Mouse (Mus musculus) forebrain, embryonic 13.5 days (tissue): Measurements from ENCODE around the gene Dlst. TPM values are rescaled to one million over a fixed set of nuclear protein-coding genes. Genes with fewer than 3 reads are reported as not detected.
A peak's percentile ranks its signal among the peaks of the same experiment; 100 is the strongest.

Experiments used
- ATAC-seq: fragments of 200-750 bp; cut with Nextera tagmentation; 2 replicates; pipeline ENCODE4 v1.8.0; 2017
- H3K27ac ChIP-seq: fragments of 300-500 bp; sonication (generic); 2 replicates; pipeline ENCODE4 v1.5.1; 2015; ENCODE audit warnings: inconsistent platforms, mild to moderate bottlenecking, moderate library complexity
- H3K27me3 ChIP-seq: fragments of 300-500 bp; sonication (generic); 2 replicates; pipeline ENCODE4 v1.6.1; 2015; ENCODE audit warnings: mild to moderate bottlenecking, inconsistent platforms
- H3K36me3 ChIP-seq: fragments of 300-500 bp; sonication (generic); 2 replicates; pipeline ENCODE4 v1.6.1; 2015; ENCODE audit warnings: mild to moderate bottlenecking, inconsistent platforms; ENCODE audit not compliant: poor library complexity, severe bottlenecking
- H3K4me1 ChIP-seq: fragments of 300-500 bp; sonication (generic); 2 replicates; pipeline ENCODE4 v1.6.1; 2015; ENCODE audit warnings: inconsistent platforms
- H3K4me2 ChIP-seq: fragments of 300-500 bp; sonication (generic); 2 replicates; pipeline ENCODE4 v1.6.1; 2015; ENCODE audit warnings: inconsistent platforms, mild to moderate bottlenecking, moderate library complexity
- H3K4me3 ChIP-seq: fragments of 300-500 bp; sonication (generic); 2 replicates; pipeline ENCODE4 v1.5.1; 2015; ENCODE audit warnings: mild to moderate bottlenecking, inconsistent platforms
- H3K9ac ChIP-seq: fragments of 300-500 bp; sonication (generic); 2 replicates; pipeline ENCODE4 v1.6.1; 2015; ENCODE audit warnings: mild to moderate bottlenecking, inconsistent platforms
- H3K9me3 ChIP-seq: fragments of 300-500 bp; sonication (generic); replicated peaks from 2 replicates; pipeline ENCODE4 v1.6.1; 2016; ENCODE audit warnings: inconsistent platforms
- WGBS: fragments of 180-500 bp; shearing (Covaris S2); methylation state at CpG from one replicate; pipeline ENCODE4 v1.1.7; 2015; 5-methylcytosine and 5-hydroxymethylcytosine counted together
- polyA plus RNA-seq: library from polyadenylated mRNA; unstranded; fragments of >200 nt; fragmentation: Nextera tagmentation; extraction: Ambion mirVana; gene quantifications from 2 replicates; pipeline ENCODE4 v1.2.1, GENCODE M21; 2015

Dlst gene
- polyA plus RNA-seq, 1 experiment from 2014 or later = 94.2 TPM

DNA sequence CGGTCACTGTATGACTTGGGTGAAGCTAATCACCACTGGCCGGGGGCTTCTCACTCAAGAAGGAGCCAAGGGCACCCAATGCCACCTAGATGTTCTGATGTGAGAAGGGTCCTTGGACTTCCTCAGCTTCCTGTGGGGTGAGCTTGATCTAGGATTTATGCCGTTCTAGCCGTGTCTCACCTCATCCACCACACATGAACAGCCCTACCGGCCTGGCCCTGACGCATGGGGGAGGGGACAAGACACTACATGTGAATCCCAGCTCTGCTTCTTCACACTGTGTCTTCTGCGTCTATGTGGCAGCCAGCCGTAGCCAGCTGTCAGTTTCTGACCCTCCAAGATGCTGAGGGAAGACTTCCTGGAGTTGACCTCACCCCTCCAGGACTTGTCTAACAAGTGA lies 48.2 kb downstream of the Dlst start:
- no peak overlapping the region for H3K27ac ChIP-seq
- H3K4me1 ChIP-seq = no peaks in the 10 kb centered on the region
- no peak overlapping the region for H3K4me3 ChIP-seq
- H3K36me3 ChIP-seq = no peaks in the 10 kb centered on the region
- no peaks in the 10 kb centered on the region for H3K27me3 ChIP-seq
- 94% methylated on average over 8 of the region's 8 CpGs for WGBS
- ATAC-seq = no peak
- no peaks in the 10 kb centered on the region for H3K9me3 ChIP-seq
- no peak overlapping the region for H3K4me2 ChIP-seq
- H3K9ac ChIP-seq = no peak overlapping the region

DNA sequence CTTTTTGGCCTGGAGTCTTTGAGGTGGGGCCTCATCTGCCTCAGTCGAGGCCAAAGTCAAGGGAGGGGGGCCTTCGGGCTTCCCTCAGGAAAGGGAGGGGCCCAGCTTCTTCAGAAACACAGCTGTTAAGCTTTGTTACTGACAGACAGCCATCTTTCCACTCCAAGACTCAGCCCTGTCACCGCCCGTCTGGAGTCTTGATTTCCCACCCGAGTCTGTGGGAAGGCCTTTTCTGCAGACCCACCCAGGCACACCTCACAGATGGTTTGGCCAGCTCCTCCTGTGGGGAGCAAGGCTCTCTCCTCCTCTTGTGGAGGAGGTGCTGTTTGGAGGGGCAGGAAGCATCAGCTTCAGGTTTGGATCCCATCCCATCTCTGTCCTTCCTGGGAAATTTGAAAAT lies 49.0 kb downstream of the Dlst start:
- no peak overlapping the region for H3K4me2 ChIP-seq
- H3K27me3 ChIP-seq = no peaks in the 10 kb centered on the region
- H3K9me3 ChIP-seq = no peaks in the 10 kb centered on the region
- no peak overlapping the region for H3K27ac ChIP-seq
- H3K4me1 ChIP-seq = no peaks in the 10 kb centered on the region
- 77% methylated on average over 5 of the region's 5 CpGs for WGBS
- no peak for ATAC-seq
- no peaks in the 10 kb centered on the region for H3K36me3 ChIP-seq
- H3K9ac ChIP-seq = no peak overlapping the region
- no peak overlapping the region for H3K4me3 ChIP-seq

DNA sequence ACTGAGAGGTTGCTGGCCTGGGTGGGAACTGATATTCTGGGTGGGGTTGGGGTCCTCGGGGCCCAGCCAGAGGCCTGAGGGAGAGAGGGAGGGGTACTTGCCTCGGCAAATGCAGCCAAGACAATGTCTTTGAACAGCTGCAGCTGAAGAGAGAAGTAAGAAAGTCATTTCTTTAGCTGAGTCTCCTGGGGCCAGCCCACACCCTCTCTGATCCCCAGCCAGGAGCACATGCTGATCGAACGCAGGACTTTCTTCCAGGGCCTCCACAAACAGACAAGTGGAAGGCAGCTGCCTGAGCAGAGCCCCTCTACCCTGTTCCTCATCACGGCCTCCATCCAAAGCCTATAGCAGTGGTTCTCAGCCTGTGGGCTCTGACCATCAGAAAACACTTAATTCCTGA lies 54.4 kb downstream of the Dlst start:
- Histone ChIP-seq H3K27me3 (no peaks in the 10 kb centered on the region), H3K4me3 (no peak overlapping the region), H3K4me2 (no peak overlapping the region), H3K9ac (no peak overlapping the region), H3K9me3 (no peaks in the 10 kb centered on the region), H3K4me1 (peaks cover 10% of the 10 kb centered on the region), H3K36me3 (peaks cover 5% of the 10 kb centered on the region; the same call in 1 of the 2 replicates), H3K27ac (no peak overlapping the region)
- ATAC-seq = no peak
- WGBS = 82% methylated on average over 5 of the region's 5 CpGs

DNA sequence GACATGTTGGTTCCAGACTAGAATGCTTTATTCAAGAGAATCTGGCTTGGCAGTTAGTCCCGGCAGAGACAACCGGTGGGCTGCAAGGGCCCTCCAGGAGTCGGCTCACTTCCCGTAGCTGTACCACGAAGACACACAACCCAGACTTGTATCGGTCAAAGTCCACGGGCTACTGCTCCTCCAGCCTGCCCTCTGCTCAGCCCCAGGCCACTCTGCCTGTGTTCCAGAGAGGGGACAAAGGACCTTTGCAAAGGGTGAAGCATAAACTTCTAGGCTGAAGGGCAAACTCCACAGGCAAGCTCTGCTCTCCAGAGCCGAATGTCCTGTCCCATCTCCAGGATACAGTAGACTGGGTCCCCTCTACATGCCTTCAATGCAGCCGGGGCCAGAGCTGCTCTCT lies 56.0 kb downstream of the Dlst start:
- no peak overlapping the region for H3K4me3 ChIP-seq
- no peaks in the 10 kb centered on the region for H3K9me3 ChIP-seq
- WGBS = 90% methylated on average over 9 of the region's 9 CpGs
- ATAC-seq = no peak
- H3K27me3 ChIP-seq = no peaks in the 10 kb centered on the region
- H3K9ac ChIP-seq = no peak overlapping the region
- no peak overlapping the region for H3K27ac ChIP-seq
- H3K4me1 ChIP-seq = peaks cover 10% of the 10 kb centered on the region
- H3K4me2 ChIP-seq = no peak overlapping the region
- H3K36me3 ChIP-seq = peaks cover 5% of the 10 kb centered on the region; the same call in 1 of the 2 replicates

DNA sequence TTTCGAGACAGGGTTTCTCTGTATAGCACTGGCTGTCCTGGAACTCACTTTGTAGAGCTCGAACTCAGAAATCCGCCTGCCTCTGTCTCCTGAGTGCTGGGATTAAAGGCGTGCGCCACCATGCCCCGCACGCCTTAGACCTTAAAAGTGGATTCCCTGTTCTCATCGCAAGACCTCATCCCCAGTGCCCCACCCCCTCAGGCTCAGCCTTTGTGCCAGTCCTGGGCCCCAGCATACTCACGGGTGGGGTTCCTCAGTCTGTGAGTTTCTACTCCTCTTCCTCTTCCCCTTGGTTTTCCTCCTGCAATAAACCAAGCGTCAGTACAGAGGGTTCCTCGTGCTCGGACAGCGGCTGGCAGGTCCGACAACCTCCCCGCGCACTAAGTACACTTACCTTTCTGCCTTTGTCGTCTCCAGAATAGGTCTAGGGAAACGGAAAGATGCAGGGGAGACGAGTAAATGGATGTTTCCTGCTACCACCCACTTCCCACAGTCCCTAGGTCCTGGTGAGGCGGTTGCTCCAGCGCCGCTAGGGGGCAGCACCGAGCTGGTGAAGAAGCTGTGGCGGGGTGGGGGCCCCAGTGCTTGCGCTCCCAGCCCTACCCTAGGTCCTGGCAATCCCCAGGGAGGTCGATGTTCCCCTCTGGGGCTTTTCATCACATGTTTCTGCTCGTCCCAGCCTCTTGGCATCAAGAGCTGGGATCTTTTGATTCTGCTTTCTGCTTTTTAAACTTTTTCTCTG lies 58.7 kb downstream of the Dlst start:
- H3K36me3 ChIP-seq = peaks cover 5% of the 10 kb centered on the region; the same call in 1 of the 2 replicates
- peak overlapping the region; percentile 27 for H3K4me3 ChIP-seq
- no peaks in the 10 kb centered on the region for H3K27me3 ChIP-seq
- H3K9ac ChIP-seq = peak overlapping the region; percentile 50
- peak; percentile 90 for ATAC-seq
- H3K9me3 ChIP-seq = no peaks in the 10 kb centered on the region
- WGBS = 20% methylated on average over 27 of the region's 27 CpGs
- H3K4me2 ChIP-seq = peak overlapping the region; percentile 43
- H3K4me1 ChIP-seq = peaks cover 18% of the 10 kb centered on the region
- no peak overlapping the region for H3K27ac ChIP-seq

DNA sequence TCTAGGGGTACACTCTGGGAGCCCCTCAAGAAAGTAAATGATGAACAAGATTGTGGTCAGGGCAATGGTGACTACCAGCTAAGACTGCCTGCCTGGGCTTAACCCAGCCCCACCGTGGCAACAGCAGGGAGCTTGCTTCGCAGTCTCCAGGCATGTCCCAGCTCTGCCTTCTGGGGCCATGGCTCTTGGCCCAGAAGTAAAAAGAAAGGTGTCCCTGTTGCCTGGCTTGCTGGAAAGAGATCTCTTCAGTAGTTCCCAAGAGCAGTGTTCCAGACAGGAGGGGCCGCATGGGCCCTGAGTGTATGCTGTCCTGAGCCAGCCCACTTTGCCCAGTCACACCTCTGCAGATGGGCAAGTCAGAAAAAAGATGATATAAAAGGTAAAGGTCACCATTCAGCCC lies 59.2 kb downstream of the Dlst start:
- Histone ChIP-seq H3K4me2 (peak overlapping the region; percentile 43; the same call in 1 of the 2 replicates), H3K36me3 (peaks cover 5% of the 10 kb centered on the region; the same call in 1 of the 2 replicates), H3K4me1 (peaks cover 24% of the 10 kb centered on the region), H3K4me3 (no peak overlapping the region), H3K9ac (0 out of 2 replicates have a peak overlapping the region, but pooled peaks have one; percentile 50), H3K9me3 (no peaks in the 10 kb centered on the region), H3K27ac (no peak overlapping the region), H3K27me3 (no peaks in the 10 kb centered on the region)
- 57% methylated on average over 3 of the region's 3 CpGs for WGBS
- ATAC-seq = no peak

DNA sequence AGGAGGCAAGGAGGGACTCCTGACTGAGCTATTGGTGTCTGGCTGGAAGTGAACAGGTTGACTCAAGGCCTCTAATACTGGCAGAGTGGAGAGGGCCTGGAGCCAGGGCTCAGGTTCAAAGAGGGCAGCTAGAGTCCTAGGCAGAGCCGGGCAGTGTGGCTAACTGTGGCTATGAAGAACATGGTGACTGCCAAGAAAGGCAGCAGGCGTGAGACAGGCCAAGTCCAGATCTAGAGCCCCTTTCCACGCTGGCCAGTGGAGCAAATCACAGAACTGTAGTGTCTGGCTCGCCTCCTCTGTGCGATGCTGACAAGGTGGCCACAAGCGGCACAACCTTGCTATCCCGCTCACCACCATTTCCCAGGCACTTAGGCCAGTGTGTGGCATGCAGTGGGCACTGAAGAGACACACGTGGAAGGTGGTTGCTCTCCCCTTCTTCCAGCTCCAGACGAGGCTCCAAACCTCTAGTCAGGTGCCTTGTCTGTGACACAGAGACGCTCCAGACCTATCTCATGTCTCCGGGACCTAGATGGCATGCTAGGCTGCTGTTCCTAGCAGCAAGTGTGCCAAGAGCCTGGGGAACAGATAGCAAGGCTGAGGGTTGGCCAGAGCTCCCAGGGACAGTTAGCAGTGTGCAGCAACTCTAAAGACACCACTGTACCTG lies 59.8 kb downstream of the Dlst start:
- ATAC-seq = no peak
- peaks cover 5% of the 10 kb centered on the region; the same call in 1 of the 2 replicates for H3K36me3 ChIP-seq
- 82% methylated on average over 11 of the region's 11 CpGs for WGBS
- H3K27me3 ChIP-seq = no peaks in the 10 kb centered on the region
- no peak overlapping the region for H3K4me2 ChIP-seq
- peaks cover 29% of the 10 kb centered on the region for H3K4me1 ChIP-seq
- H3K9ac ChIP-seq = no peak overlapping the region
- H3K9me3 ChIP-seq = no peaks in the 10 kb centered on the region
- no peak overlapping the region for H3K4me3 ChIP-seq
- no peak overlapping the region for H3K27ac ChIP-seq

DNA sequence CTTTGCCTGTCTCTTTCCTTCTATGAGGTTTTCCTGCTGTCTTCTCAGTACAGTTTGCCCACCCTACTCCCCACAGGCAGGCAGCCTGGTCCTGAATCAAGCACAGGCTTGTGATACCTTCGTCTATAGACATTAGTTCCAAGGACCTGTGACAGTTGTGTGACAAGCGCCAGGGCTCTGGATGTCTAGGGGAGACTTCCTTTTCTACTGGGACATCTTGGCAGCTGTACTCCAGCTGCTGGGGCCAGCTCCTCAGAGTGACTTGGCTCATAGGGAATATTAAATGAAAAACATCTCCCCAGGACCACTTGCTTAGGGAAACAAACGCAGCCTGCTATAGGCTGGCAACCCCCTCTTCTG lies 60.3 kb downstream of the Dlst start:
- no peak overlapping the region for H3K27ac ChIP-seq
- H3K9ac ChIP-seq = no peak overlapping the region
- 80% methylated on average over 3 of the region's 3 CpGs for WGBS
- H3K9me3 ChIP-seq = no peaks in the 10 kb centered on the region
- no peak overlapping the region for H3K4me2 ChIP-seq
- H3K4me1 ChIP-seq = peaks cover 34% of the 10 kb centered on the region
- no peak for ATAC-seq
- no peaks in the 10 kb centered on the region for H3K27me3 ChIP-seq
- H3K4me3 ChIP-seq = no peak overlapping the region
- peaks cover 5% of the 10 kb centered on the region; the same call in 1 of the 2 replicates for H3K36me3 ChIP-seq

DNA sequence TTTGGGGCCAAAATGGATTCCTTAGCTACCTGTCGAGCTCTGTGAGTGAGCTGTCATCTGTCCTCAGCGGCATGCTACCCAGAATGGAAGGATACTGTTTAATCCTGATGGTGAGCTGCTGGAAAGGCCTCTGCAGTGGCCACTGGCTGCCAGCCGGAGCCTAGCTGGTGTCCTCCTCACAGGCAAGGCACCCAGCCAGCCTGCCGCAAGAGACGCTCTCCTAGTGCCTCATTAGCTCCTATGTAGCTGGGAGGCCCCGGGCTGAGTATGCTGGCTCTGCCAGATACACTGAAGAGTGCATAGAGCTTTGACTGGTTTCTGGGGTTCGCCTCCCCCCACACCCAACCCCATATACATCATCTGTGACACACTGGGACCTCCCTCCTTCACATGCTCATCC lies 63.4 kb downstream of the Dlst start:
- Histone ChIP-seq H3K27ac (no peak overlapping the region), H3K27me3 (peaks cover 9% of the 10 kb centered on the region; the same call in 1 of the 2 replicates), H3K36me3 (no peaks in the 10 kb centered on the region), H3K4me2 (0 out of 2 replicates have a peak overlapping the region, but pooled peaks have one; percentile 64), H3K9me3 (no peaks in the 10 kb centered on the region), H3K9ac (no peak overlapping the region), H3K4me3 (no peak overlapping the region), H3K4me1 (peaks cover 53% of the 10 kb centered on the region)
- ATAC-seq = no peak
- 58% methylated on average over 7 of the region's 7 CpGs for WGBS

DNA sequence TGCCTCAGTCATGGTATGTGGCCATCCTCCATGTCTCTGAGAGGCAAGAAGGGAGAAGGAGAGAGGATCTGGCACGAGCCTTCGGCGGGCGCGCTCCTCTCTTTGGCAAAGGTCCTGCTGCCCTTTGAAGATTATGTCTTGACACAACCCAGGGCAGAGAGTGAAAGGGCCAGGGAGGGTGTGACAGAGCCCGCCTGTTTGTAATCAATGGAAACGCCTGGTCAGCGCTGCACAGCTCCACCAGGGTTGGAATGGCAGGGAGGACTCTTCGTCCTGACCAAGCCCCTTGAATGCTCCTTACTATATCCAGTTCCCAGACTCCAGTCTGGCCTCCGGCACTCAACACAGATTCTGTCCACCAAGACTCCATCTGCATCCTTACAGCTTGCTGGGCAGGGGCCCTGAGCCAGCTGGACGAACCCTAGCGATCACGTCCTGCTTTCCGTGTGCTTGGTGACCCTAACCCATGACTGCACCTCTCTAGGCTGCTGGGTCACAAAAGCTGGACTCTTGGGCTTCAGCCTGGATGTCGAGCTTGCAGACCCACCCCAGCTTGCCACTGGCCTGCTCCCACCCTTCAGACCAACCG lies 64.5 kb downstream of the Dlst start:
- H3K4me1 ChIP-seq = peaks cover 43% of the 10 kb centered on the region
- H3K9me3 ChIP-seq = no peaks in the 10 kb centered on the region
- no peak for ATAC-seq
- H3K27ac ChIP-seq = peak overlapping the region; percentile 73
- H3K36me3 ChIP-seq = no peaks in the 10 kb centered on the region
- 42% methylated on average over 16 of the region's 16 CpGs for WGBS
- H3K9ac ChIP-seq = peak overlapping the region; percentile 58
- peak overlapping the region; percentile 64 for H3K4me2 ChIP-seq
- peak overlapping the region; percentile 33 for H3K4me3 ChIP-seq
- peaks cover 13% of the 10 kb centered on the region; the same call in 1 of the 2 replicates for H3K27me3 ChIP-seq

DNA sequence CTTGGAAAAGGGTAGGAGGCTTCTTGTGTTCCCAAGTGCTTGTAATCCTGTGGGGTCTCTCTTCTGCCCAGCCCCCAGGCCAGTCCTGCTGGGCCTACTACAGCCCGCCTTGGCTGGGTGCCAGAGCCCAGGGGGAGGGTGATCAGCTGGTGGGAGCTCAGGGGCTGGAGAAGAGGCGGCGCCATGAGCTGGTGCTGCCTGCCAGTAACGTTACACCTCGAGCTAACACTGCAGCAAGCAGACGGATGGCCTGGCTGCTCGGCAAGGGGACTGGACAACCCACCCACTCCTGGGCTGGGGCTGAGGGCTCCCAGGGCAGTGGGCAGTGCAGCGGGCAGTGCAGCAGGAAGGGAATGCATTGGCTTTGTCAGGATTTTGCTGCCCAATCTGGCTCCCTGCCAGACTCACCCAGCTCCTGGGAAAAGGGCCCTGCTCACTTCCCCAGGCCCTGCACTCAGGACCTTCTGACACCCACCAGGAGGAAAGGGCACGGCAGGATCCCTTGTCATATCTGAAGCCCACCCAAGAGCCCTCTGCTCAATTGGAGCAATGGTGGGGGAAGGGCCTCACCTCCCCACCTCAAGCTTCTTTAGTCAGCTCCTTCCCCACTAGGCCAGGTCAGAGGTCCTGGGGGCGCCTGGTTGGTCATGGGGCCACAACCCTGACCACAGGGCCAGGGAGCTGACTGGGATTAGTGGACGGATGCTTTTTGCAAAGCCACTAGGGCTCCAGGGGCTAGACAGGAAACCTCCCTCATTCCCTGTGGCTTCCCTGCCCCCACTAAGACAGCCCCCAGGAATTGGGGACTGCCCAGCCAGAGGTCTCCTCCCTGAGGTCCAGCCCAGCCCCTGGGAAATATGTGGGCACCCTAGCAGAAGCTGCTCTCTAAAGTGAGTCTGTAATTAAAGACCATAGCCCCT lies 65.6 kb downstream of the Dlst start:
- no peaks in the 10 kb centered on the region for H3K36me3 ChIP-seq
- H3K9ac ChIP-seq = peak overlapping the region; percentile 58
- ATAC-seq = peak; percentile 90
- peaks cover 17% of the 10 kb centered on the region; the same call in 1 of the 2 replicates for H3K27me3 ChIP-seq
- peak overlapping the region; percentile 73 for H3K27ac ChIP-seq
- H3K4me3 ChIP-seq = peak overlapping the region; percentile 33
- WGBS = 13% methylated on average over 11 of the region's 11 CpGs
- peak overlapping the region; percentile 64 for H3K4me2 ChIP-seq
- H3K4me1 ChIP-seq = peaks cover 48% of the 10 kb centered on the region
- no peaks in the 10 kb centered on the region for H3K9me3 ChIP-seq
